Mouse (Mus musculus) ES-E14 (cell line): ENCODE data around the gene Haus8. TPM values are rescaled to one million over a fixed set of nuclear protein-coding genes. Genes with fewer than 3 reads are reported as not detected.
A peak's percentile ranks its signal among the peaks of the same experiment; 100 is the strongest.
"Not testable (repeated sequence)": the region's sequence is repeated elsewhere in the genome, so short reads cannot be mapped to it uniquely, and the experiment has no call there.

Experiments
- DNase-seq: peaks from one replicate; pipeline ENCODE4 v3.0.0-alpha.2; 2013; ENCODE audit warnings: low read depth, low spot score
- H3K27ac ChIP-seq: 2 replicates; pipeline ENCODE4 v1.5.1; 2012; ENCODE audit warnings: low read depth, mild to moderate bottlenecking, low read length, moderate library complexity, mixed read lengths; ENCODE audit not compliant: poor library complexity, insufficient read depth, severe bottlenecking
- H3K36me3 ChIP-seq: 2 replicates; pipeline ENCODE4 v1.6.1; 2012; ENCODE audit warnings: mild to moderate bottlenecking, low read length, moderate library complexity, mixed read lengths; ENCODE audit not compliant: control insufficient read depth, poor library complexity, insufficient read depth, severe bottlenecking
- H3K4me1 ChIP-seq, 2 experiments: fragments of 150-350 bp in 1 of 2; sonication (generic) in 1 of 2; 2 replicates each; pipeline ENCODE4 v1.6.1; 2012; ENCODE audit warnings: low read length in 2 of 2, mild to moderate bottlenecking in 1 of 2, mixed read lengths in 1 of 2; ENCODE audit not compliant: control insufficient read depth in 2 of 2, insufficient read depth in 2 of 2, poor library complexity in 1 of 2
- H3K4me3 ChIP-seq, 2 experiments: fragments of 150-350 bp in 1 of 2; sonication (generic) in 1 of 2; 2 replicates each; pipeline ENCODE4 v1.5.1; 2012; ENCODE audit warnings: low read length in 2 of 2, low read depth in 1 of 2, mild to moderate bottlenecking in 1 of 2, mixed read lengths in 1 of 2; ENCODE audit not compliant: insufficient read depth in 1 of 2, poor library complexity in 1 of 2, severe bottlenecking in 1 of 2
- H3K9ac ChIP-seq: 2 replicates; pipeline ENCODE4 v1.6.1; 2012; ENCODE audit warnings: low read depth, mild to moderate bottlenecking, low read length, mixed read lengths; ENCODE audit not compliant: poor library complexity, insufficient read depth, severe bottlenecking
- H3K9me3 ChIP-seq: fragments of 150-350 bp; sonication (generic); 2 replicates; pipeline ENCODE4 v1.6.1; 2012; ENCODE audit warnings: low read depth, mild to moderate bottlenecking, low read length; ENCODE audit not compliant: control insufficient read depth, insufficient read depth
- CHD2 ChIP-seq: IDR thresholded peaks from 2 replicates; pipeline ENCODE4 v1.6.1; 2014; ENCODE audit warnings: mild to moderate bottlenecking, low read depth, low read length, inconsistent platforms
- HCFC1 ChIP-seq: IDR thresholded peaks from 2 replicates; pipeline ENCODE4 v1.6.1; 2012; ENCODE audit warnings: low read length, inconsistent platforms, borderline replicate concordance; ENCODE audit not compliant: insufficient read depth
- MAFK ChIP-seq: IDR thresholded peaks from 2 replicates; pipeline ENCODE4 v1.6.1; 2014; ENCODE audit warnings: mild to moderate bottlenecking, low read depth, low read length, inconsistent platforms; ENCODE audit not compliant: insufficient read depth
- ZC3H11A ChIP-seq: IDR thresholded peaks from 2 replicates; pipeline ENCODE4 v1.6.1; 2012; ENCODE audit warnings: low read depth, mild to moderate bottlenecking, inconsistent platforms, low read length, borderline replicate concordance
- ZNF384 ChIP-seq: IDR thresholded peaks from 2 replicates; pipeline ENCODE4 v1.6.1; 2012; ENCODE audit warnings: low read depth, low read length, inconsistent platforms
- in situ Hi-C, 2 experiments: fragments of 600-800 bp; cut with MboI; formaldehyde crosslinking; loops; one replicate each; pipeline ENCODE4 v1.15.1; 2025; ENCODE audit warnings: low sequenced_read_pairs in 2 of 2, inconsistent platforms in 1 of 2; ENCODE audit not compliant: unreplicated experiment in 2 of 2
- total RNA-seq: library from RNA; depleted of rRNA; stranded (reverse); fragments of 300-350 nt; gene quantifications from 2 replicates; pipeline ENCODE4 v1.2.3, GENCODE M21; 2012; rRNA removed

The Haus8 gene
- 26.3 and 39.3 TPM in 2 replicates for total RNA-seq

- H3K9me3 ChIP-seq: no peaks in the 10 kb centered on the region
- H3K4me3 ChIP-seq: peak within 1 kb of the TSS; percentile 77 to 96
- peak; percentile 38; the same call in 1 of the 2 replicates for TF ChIP-seq HCFC1
- TF ChIP-seq CHD2: peak; percentile 46; the same call in 1 of the 2 replicates
- TF ChIP-seq ZNF384: no peak
- TF ChIP-seq MAFK: 0 out of 2 replicates have a peak, but pooled peaks have one; percentile 3
- TF ChIP-seq ZC3H11A: no peak
- peak; percentile 99 for DNase-seq
- peak within 1 kb of the TSS; percentile 33; the same call in 1 of the 2 replicates for H3K27ac ChIP-seq
- in situ Hi-C loops: no loop called here
- H3K4me1 ChIP-seq: peaks cover 0 to 3% of the 10 kb centered on the region in 2 experiments; a peak in 2 of 4 replicates
- H3K9ac ChIP-seq: peak within 1 kb of the TSS; percentile 92
- H3K36me3 ChIP-seq: peaks cover 3% of the 10 kb centered on the region; the same call in 1 of the 2 replicates
Observed at GRCm38 (mm10) chr8:71272286-71273150, at the start of gene Haus8, which contains the start of gene Myo9b. TSS of gene Haus8 (minus strand) at chr8:71272934. TSS of gene Myo9b (plus strand) at chr8:71272714.

- H3K36me3 ChIP-seq: peaks cover 10% of the 10 kb centered on the region; the same call in 1 of the 2 replicates
- DNase-seq, H3K9ac ChIP-seq, H3K27ac ChIP-seq, in situ Hi-C loops, H3K4me3 ChIP-seq, H3K9me3 ChIP-seq, H3K4me1 ChIP-seq: not testable (repeated sequence)
Observed at GRCm38 (mm10) chr8:71319760-71320159, 47.0 kb upstream of the Haus8 start.

DNA sequence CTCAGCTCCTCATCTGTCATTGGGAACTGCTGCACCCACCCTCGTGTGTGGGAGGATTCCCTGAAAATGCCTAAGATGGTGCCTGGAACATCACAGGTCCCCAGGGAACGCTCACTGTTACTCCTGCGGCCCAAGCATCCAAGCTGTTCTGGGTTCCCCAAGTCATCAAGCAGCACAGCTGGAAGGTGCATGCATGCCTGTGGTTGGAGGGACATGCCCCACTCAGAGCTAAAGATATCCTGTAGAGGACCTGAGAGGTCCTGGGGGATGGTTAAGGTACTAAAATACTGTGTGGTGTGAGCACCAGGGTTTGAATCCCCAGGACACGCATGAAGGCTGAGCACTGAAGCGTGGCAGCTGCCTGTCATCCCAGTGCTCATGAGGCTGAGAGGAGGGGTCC, 45.9 kb upstream of the Haus8 start:
- DNase-seq, H3K9ac ChIP-seq, H3K4me3 ChIP-seq, H3K36me3 ChIP-seq, H3K27ac ChIP-seq, H3K4me1 ChIP-seq, in situ Hi-C loops, H3K9me3 ChIP-seq: not testable (repeated sequence)

DNA sequence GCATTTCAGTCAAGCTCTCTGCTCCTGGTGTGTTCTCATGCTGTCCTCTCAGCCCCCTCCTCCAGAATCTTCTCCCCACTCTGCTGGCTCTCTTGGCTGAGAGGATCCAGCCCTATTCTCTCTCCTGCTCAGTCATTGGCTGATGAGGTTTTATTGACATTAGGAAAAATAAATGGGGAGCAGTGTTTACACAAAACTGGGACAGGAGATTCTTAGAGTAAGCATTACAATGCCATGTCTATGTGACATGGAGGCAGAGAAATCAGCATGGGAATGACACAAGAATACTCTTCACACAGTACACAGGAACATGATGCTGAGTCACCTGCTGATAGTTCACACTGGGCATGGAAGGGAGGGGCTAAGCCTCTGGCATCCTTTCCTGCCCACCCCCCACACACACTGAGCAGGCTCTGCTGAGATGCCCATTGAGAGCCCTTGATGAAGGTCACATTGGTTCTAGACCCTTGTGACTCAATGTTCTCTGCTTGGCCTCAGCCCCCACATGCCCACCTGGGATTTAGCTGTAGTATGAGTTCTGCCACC, 43.8 kb upstream of the Haus8 start:
- no peak for TF ChIP-seq ZNF384
- TF ChIP-seq CHD2: no peak
- no peak for TF ChIP-seq MAFK
- TF ChIP-seq HCFC1: no peak
- no peak for TF ChIP-seq ZC3H11A
- in situ Hi-C loops: no loop called here
- Histone ChIP-seq H3K36me3 (no peaks in the 10 kb centered on the region), H3K27ac (no peak overlapping the region), H3K9me3 (no peaks in the 10 kb centered on the region), H3K4me3 (no peak overlapping the region), H3K9ac (no peak overlapping the region), H3K4me1 (no peaks in the 10 kb centered on the region)
- DNase-seq: no peak

DNA sequence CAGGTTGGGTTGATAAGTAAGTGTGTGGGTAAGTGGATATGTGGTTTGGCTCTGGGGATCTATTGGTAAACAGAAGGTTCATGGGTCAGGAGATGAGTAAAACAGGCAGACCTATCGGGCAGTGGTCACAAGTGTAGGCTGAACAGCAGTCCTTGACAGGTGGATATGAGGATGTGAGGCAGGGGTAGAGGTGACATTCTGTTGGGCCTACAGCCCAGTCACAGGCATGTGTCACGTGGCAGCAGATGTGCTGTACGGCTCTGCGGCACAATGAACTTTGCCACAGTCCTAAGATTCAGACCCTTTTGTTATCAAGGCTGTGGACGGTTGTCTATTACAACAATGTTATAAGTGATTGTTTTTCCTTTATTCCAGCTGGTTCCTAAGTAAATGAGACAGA, 43.2 kb upstream of the Haus8 start:
- in situ Hi-C loops: no loop called here
- H3K27ac ChIP-seq: no peak overlapping the region
- no peak overlapping the region for H3K9ac ChIP-seq
- H3K4me3 ChIP-seq: no peak overlapping the region
- no peak for DNase-seq
- H3K9me3 ChIP-seq: no peaks in the 10 kb centered on the region
- no peaks in the 10 kb centered on the region for H3K4me1 ChIP-seq
- no peak for TF ChIP-seq HCFC1
- no peak for TF ChIP-seq CHD2
- no peak for TF ChIP-seq ZNF384
- no peak for TF ChIP-seq ZC3H11A
- no peak for TF ChIP-seq MAFK
- no peaks in the 10 kb centered on the region for H3K36me3 ChIP-seq
